In genomic region chr15:74145450-74146259, GRCm38 (mm10) we compare ENCODE assay signal across 15 mouse cellular contexts.
DNase-seq lines count a peak whose midpoint lies in the region; ATAC-seq lines count a peak whose summit lies in the region.
"Had no signal": no experiment of that assay in that cellular context is flagged by ENCODE, and none has a peak within 500 bp of the region (broad histone marks: within the 10 kb centered on the region; RNA-seq: fewer than 3 reads in every experiment).

No protein-coding gene starts in this region.

- no peak overlapping the region for H3K4me3 ChIP-seq in forebrain, embryonic 15.5 days
- H3K4me3 ChIP-seq in midbrain, embryonic 14.5 days (replicated peaks; ENCODE audit: low read depth, low read length): no peak overlapping the region
- H3K4me3 ChIP-seq: embryonic facial prominence, embryonic 13.5 days; hindbrain, embryonic 15.5 days had no signal

- H3K36me3 ChIP-seq in forebrain, embryonic 15.5 days: no peaks in the 10 kb centered on the region
- no peaks in the 10 kb centered on the region for H3K36me3 ChIP-seq in midbrain, embryonic 14.5 days (ENCODE audit: control insufficient read depth, insufficient read depth, low read length)
- H3K36me3 ChIP-seq: embryonic facial prominence, embryonic 13.5 days; hindbrain, embryonic 15.5 days had no signal

- peak; percentile 28 for DNase-seq in ES-CJ7 (ENCODE audit: low read depth, low spot score)
- DNase-seq in Muller cell, postnatal 12 days (ENCODE audit: inconsistent ontology term): peak; percentile 31
- DNase-seq in midbrain, embryonic 14.5 days: peak; percentile 47
- DNase-seq in cerebellum, postnatal 10 days: no peak
- DNase-seq in layer of hippocampus, adult 11-12 months (ENCODE audit: low spot score): no peak
- DNase-seq in thymus, postnatal 25 days: no peak
- DNase-seq: cerebellum, adult 11-12 months; kidney, adult 2 months; kidney, postnatal 25 days; lung, adult 2 months; right cerebral cortex, postnatal 25 days had no signal

- no peak overlapping the region for H3K4me2 ChIP-seq in forebrain, embryonic 15.5 days (replicated peaks)
- H3K4me2 ChIP-seq in midbrain, embryonic 14.5 days (ENCODE audit: low read length): no peak overlapping the region
- H3K4me2 ChIP-seq: embryonic facial prominence, embryonic 13.5 days; hindbrain, embryonic 15.5 days had no signal

- H3K27ac ChIP-seq in forebrain, embryonic 15.5 days (replicated peaks): peak overlapping the region; percentile 46
- peak overlapping the region; percentile 45; the same call in 1 of the 2 replicates for H3K27ac ChIP-seq in midbrain, embryonic 14.5 days (replicated peaks; ENCODE audit: low read depth, low read length)
- H3K27ac ChIP-seq: embryonic facial prominence, embryonic 13.5 days; hindbrain, embryonic 15.5 days; macrophage had no signal

- peaks cover 24% of the 10 kb centered on the region for H3K4me1 ChIP-seq in forebrain, embryonic 15.5 days
- H3K4me1 ChIP-seq in midbrain, embryonic 14.5 days (ENCODE audit: control insufficient read depth, insufficient read depth, low read length): peaks cover 14% of the 10 kb centered on the region
- H3K4me1 ChIP-seq: embryonic facial prominence, embryonic 13.5 days had no signal

- no peaks in the 10 kb centered on the region for H3K27me3 ChIP-seq in forebrain, embryonic 15.5 days
- no peaks in the 10 kb centered on the region for H3K27me3 ChIP-seq in midbrain, embryonic 14.5 days (ENCODE audit: control insufficient read depth, insufficient read depth, low read length)
- H3K27me3 ChIP-seq: embryonic facial prominence, embryonic 13.5 days had no signal

- H3K9ac ChIP-seq in forebrain, embryonic 15.5 days (replicated peaks): no peak overlapping the region
- no peak overlapping the region for H3K9ac ChIP-seq in midbrain, embryonic 14.5 days (replicated peaks; ENCODE audit: low read length)
- H3K9ac ChIP-seq: embryonic facial prominence, embryonic 13.5 days; hindbrain, embryonic 15.5 days had no signal

- WGBS in forebrain, embryonic 15.5 days: 7% methylated on average over 9 of the region's 9 CpGs
- WGBS in midbrain, embryonic 14.5 days: 11% methylated on average over 9 of the region's 9 CpGs

- no peaks in the 10 kb centered on the region for H3K9me3 ChIP-seq in forebrain, embryonic 15.5 days
- no peaks in the 10 kb centered on the region for H3K9me3 ChIP-seq in midbrain, embryonic 14.5 days (ENCODE audit: control insufficient read depth, low read length)
- H3K9me3 ChIP-seq: embryonic facial prominence, embryonic 13.5 days; hindbrain, embryonic 15.5 days had no signal

- ATAC-seq in forebrain, embryonic 15.5 days (replicated peaks): peak; percentile 62
- ATAC-seq in midbrain, embryonic 14.5 days (ENCODE audit: low FRiP score, low TSS enrichment): peak; percentile 34; the same call in 1 of the 2 replicates

Comparison
In these comparisons a context has a peak if more than half of its experiments do, and no peak if none do; other contexts are left out.
1. DNase-seq: peak in ES-CJ7 (single experiment), Muller cell, postnatal 12 days (single experiment) and midbrain, embryonic 14.5 days (single experiment); none in cerebellum, postnatal 10 days (0 of 2), layer of hippocampus, adult 11-12 months (single experiment) and thymus, postnatal 25 days (single experiment).